ENCODE assay signal across 7 mouse cellular contexts in the genomic region with DNA sequence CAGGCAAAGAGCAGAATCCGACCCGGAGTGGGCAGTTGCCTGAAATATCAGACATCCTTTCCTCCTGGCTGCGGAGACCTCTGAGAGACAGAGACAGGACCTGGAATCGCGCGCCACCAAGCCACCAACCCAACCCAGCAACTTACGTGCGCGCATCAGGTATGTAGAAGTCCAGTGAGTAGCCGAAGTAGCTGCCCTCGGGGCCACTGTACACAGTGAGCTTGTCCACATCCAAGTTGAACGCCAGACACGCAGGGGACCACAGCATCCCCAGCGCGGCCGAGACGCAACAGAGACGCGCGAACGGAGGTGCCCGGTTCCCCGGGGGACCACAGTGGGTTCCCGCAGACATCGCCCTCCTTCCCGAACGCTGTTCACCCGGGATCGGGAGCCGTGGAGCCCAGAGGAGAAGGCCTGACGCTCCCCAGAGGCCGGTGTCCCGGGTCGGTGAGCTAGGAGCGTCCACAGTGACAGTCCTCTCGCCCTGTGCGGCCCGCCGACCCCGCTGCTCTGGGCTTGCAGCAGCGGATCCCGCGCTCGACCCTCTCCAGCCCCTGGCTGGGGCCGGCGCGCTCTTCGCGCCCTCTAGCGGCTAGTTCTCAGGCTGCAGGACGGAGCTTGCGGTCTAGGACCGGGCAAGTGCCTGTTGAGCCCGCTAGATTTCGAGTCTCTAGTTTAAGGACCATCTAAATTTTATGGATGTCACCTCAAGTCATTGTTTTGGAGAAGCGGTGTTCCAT. TPM values are rescaled to one million over a fixed set of nuclear protein-coding genes. Genes with fewer than 3 reads are reported as not detected.
DNase-seq lines count a peak whose midpoint lies in the region; ATAC-seq and TF ChIP-seq lines count a peak whose summit lies in the region.

TSS of gene Itga8 (minus strand) at position 492 of the 740 bp plus-strand sequence.

- peak within 1 kb of the TSS; percentile 65 for H3K4me3 ChIP-seq in intestine, embryonic 15.5 days (replicated peaks)
- H3K4me3 ChIP-seq in midbrain, embryonic 11.5 days (ENCODE audit: low read depth, low read length), result peak within 1 kb of the TSS; percentile 50
- H3K4me3 ChIP-seq in small intestine, adult 2 months (ENCODE audit: low read depth, low read length), result peak within 1 kb of the TSS; percentile 70

- peak within 1 kb of the TSS; percentile 91 for H3K4me2 ChIP-seq in intestine, embryonic 15.5 days (replicated peaks)
- peak within 1 kb of the TSS; percentile 90 for H3K4me2 ChIP-seq in midbrain, embryonic 11.5 days

- peak; percentile 79 to 94 for DNase-seq in adrenal gland, adult (ENCODE audit: inconsistent age in 2 of 2, low spot score in 1 of 2)
- peak; percentile 91 for DNase-seq in embryo, embryonic 10.5 days (ENCODE audit: low spot score)
- DNase-seq in gastrocnemius, postnatal 36 days, result peak; percentile 76 to 77
- DNase-seq in left cerebral cortex, postnatal 4 days, result peak; percentile 88
- DNase-seq in midbrain, embryonic 11.5 days (ENCODE audit: low spot score, missing footprints), result peak; percentile 99

- WGBS in intestine, embryonic 15.5 days, result 1% methylated on average over 56 of the region's 56 CpGs
- under 1% methylated on average over 54 of the region's 56 CpGs for WGBS in midbrain, embryonic 11.5 days
- WGBS in small intestine, adult 2 months, result 2% methylated on average over 56 of the region's 56 CpGs

- H3K27ac ChIP-seq in intestine, embryonic 15.5 days, result peak within 1 kb of the TSS; percentile 52
- H3K27ac ChIP-seq in midbrain, embryonic 11.5 days (ENCODE audit: low read depth, low read length), result no peak within 1 kb of the TSS
- H3K27ac ChIP-seq in small intestine, adult 2 months (ENCODE audit: insufficient read depth, low read depth, low read length), result no peak within 1 kb of the TSS

- intact Hi-C loops in gastrocnemius, postnatal 36 days (cut with DNase I), result loop anchor here (5.0 kb wide), 2 partner anchors 144 to 299 kb away; no protein-coding TSS in a partner anchor
- intact Hi-C loops in left cerebral cortex, postnatal 4 days (cut with DNase I), result loop anchor here (2.0 kb wide), 1 partner anchor 299 kb away; no protein-coding TSS in a partner anchor

- peak; percentile 97 for ATAC-seq in intestine, embryonic 15.5 days
- peak; percentile 98 for ATAC-seq in midbrain, embryonic 11.5 days (ENCODE audit: low FRiP score)

- H3K27me3 ChIP-seq in intestine, embryonic 15.5 days (replicated peaks), result peaks cover 10% of the 10 kb centered on the region
- H3K27me3 ChIP-seq in midbrain, embryonic 11.5 days (ENCODE audit: control insufficient read depth, insufficient read depth, low read length), result peaks cover 11% of the 10 kb centered on the region
- H3K27me3 ChIP-seq in small intestine, adult 2 months (ENCODE audit: control insufficient read depth, insufficient read depth, low read length), result peaks cover 16% of the 10 kb centered on the region; the same call in 1 of the 2 replicates

- peak; percentile 13; the same call in 1 of the 2 replicates for TF ChIP-seq POLR2A in small intestine, adult 2 months (IDR thresholded peaks at IDR 0.05; ENCODE audit: low read depth, low read length)

- H3K36me3 ChIP-seq in intestine, embryonic 15.5 days, result no peaks in the 10 kb centered on the region
- H3K36me3 ChIP-seq in midbrain, embryonic 11.5 days (ENCODE audit: control insufficient read depth, insufficient read depth, low read length), result no peaks in the 10 kb centered on the region
- H3K36me3 ChIP-seq in small intestine, adult 2 months (ENCODE audit: control insufficient read depth, insufficient read depth, low read length), result no peaks in the 10 kb centered on the region

- H3K4me1 ChIP-seq in intestine, embryonic 15.5 days (replicated peaks), result peaks cover 5% of the 10 kb centered on the region; the same call in 1 of the 2 replicates
- no peaks in the 10 kb centered on the region for H3K4me1 ChIP-seq in midbrain, embryonic 11.5 days (ENCODE audit: control insufficient read depth, insufficient read depth, low read length)
- H3K4me1 ChIP-seq in small intestine, adult 2 months (ENCODE audit: control insufficient read depth, insufficient read depth, insufficient read length, low read length), result peaks cover 4% of the 10 kb centered on the region; the same call in 1 of the 2 replicates

- H3K9ac ChIP-seq in intestine, embryonic 15.5 days, result peak within 1 kb of the TSS; percentile 70
- peak within 1 kb of the TSS; percentile 70 for H3K9ac ChIP-seq in midbrain, embryonic 11.5 days (ENCODE audit: low read length)

- H3K9me3 ChIP-seq in intestine, embryonic 15.5 days, result no peaks in the 10 kb centered on the region
- H3K9me3 ChIP-seq in midbrain, embryonic 11.5 days (ENCODE audit: control insufficient read depth, low read length), result no peaks in the 10 kb centered on the region

- peak; percentile 90 for TF ChIP-seq CTCF in small intestine, adult 2 months (IDR thresholded peaks at IDR 0.05; ENCODE audit: extremely low read depth, insufficient read length, insufficient replicate concordance, low read depth, low read length)

RNA-seq across cellular contexts. Expression of gene Itga8, which starts in this region (rescaled TPM):
- total RNA-seq in gastrocnemius, postnatal 36 days (2021), result 1 to 10 TPM; 2.0 TPM
- polyA plus RNA-seq in intestine, embryonic 15.5 days (2015; fragmentation: Nextera tagmentation; extraction: Ambion mirVana), result 12.2 and 14.5 TPM in 2 replicates
- 1 to 10 TPM; 6.1 to 6.5 TPM for total RNA-seq in left cerebral cortex, postnatal 4 days (2021)
- 2.9 and 3.4 TPM in 2 replicates for polyA plus RNA-seq in midbrain, embryonic 11.5 days (2014; fragmentation: Nextera tagmentation; extraction: Ambion mirVana)
- 1.3 and 1.4 TPM in 2 replicates for polyA plus RNA-seq in small intestine, adult 2 months (2012; rRNA removed)
